Mouse (Mus musculus): ENCODE results near the gene Cr2.

- no peak for TF ChIP-seq CTCF (IDR thresholded peaks at IDR 0.05; ENCODE audit: low read depth)
- no peak for TF ChIP-seq EP300 (IDR thresholded peaks at IDR 0.05; ENCODE audit: low read depth)
Measured at GRCm38 (mm10) chr1:195100693-195101092, 75.8 kb downstream of the Cr2 start.

All from heart, postnatal 0 days (tissue).